Mouse (Mus musculus): ENCODE measurements around the gene Cox15. TPM values are rescaled to one million over a fixed set of nuclear protein-coding genes. Genes with fewer than 3 reads are reported as not detected.
A peak's percentile ranks its signal among the peaks of the same experiment; 100 is the strongest.

Gene Cox15
- polyA plus RNA-seq, 1 experiment, result 13.0 TPM

GRCm38 (mm10) chr19:43720061-43720460, 32.7 kb downstream of the Cox15 start:
- WGBS, result 97% methylated on average over 11 of the region's 11 CpGs
- no peak for DNase-seq (ENCODE audit: low read depth, low spot score)

- 69% methylated on average over 5 of the region's 5 CpGs for WGBS
- no peak for DNase-seq (ENCODE audit: low read depth, low spot score)
Measured at GRCm38 (mm10) chr19:43711971-43712370, 40.8 kb downstream of the Cox15 start.

- peak; percentile 72 for DNase-seq (ENCODE audit: low read depth, low spot score)
- 24% methylated on average over 22 of the region's 22 CpGs for WGBS
Measured at GRCm38 (mm10) chr19:43711159-43711916, 41.5 kb downstream of the Cox15 start.

- 94% methylated on average over 8 of the region's 8 CpGs for WGBS
- DNase-seq (ENCODE audit: low read depth, low spot score), result no peak
Measured at GRCm38 (mm10) chr19:43709317-43709716, 43.5 kb downstream of the Cox15 start.

GRCm38 (mm10) chr19:43708206-43708605, 44.6 kb downstream of the Cox15 start:
- WGBS, result 71% methylated on average over 7 of the region's 7 CpGs
- DNase-seq (ENCODE audit: low read depth, low spot score), result no peak

- WGBS, result 66% methylated on average over 17 of the region's 17 CpGs
Measured at GRCm38 (mm10) chr19:43704787-43705497, 47.9 kb downstream of the Cox15 start.

GRCm38 (mm10) chr19:43704211-43704610, 48.6 kb downstream of the Cox15 start:
- 41% methylated on average over 11 of the region's 11 CpGs for WGBS
- no peak for DNase-seq (ENCODE audit: low read depth, low spot score)

More at GRCm38 (mm10) chr19:43704787-43705497, 47.9 kb downstream of the Cox15 start:
- DNase-seq (ENCODE audit: low read depth, low spot score), result no peak

GRCm38 (mm10) chr19:43699763-43700155, 53.0 kb downstream of the Cox15 start:
- WGBS, result 80% methylated on average over 6 of the region's 6 CpGs
- DNase-seq (ENCODE audit: low read depth, low spot score), result no peak

GRCm38 (mm10) chr19:43699021-43699762, 53.6 kb downstream of the Cox15 start:
- DNase-seq (ENCODE audit: low read depth, low spot score), result no peak
- 47% methylated on average over 11 of the region's 11 CpGs for WGBS

GRCm38 (mm10) chr19:43697666-43698370, 55.0 kb downstream of the Cox15 start:
- 39% methylated on average over 5 of the region's 5 CpGs for WGBS
- no peak for DNase-seq (ENCODE audit: low read depth, low spot score)

- DNase-seq (ENCODE audit: low read depth, low spot score), result no peak
- WGBS, result 17% methylated on average over 10 of the region's 10 CpGs
Measured at GRCm38 (mm10) chr19:43695514-43695964, 57.3 kb downstream of the Cox15 start.

GRCm38 (mm10) chr19:43692815-43693214, 60.0 kb downstream of the Cox15 start:
- no peak for DNase-seq (ENCODE audit: low read depth, low spot score)
- 94% methylated on average over 14 of the region's 14 CpGs for WGBS

GRCm38 (mm10) chr19:43689419-43690246, 63.2 kb downstream of the Cox15 start, which contains the start of gene Entpd7:
TSS of gene Entpd7 (plus strand) at chr19:43689672.
- peak; percentile 73 for DNase-seq (ENCODE audit: low read depth, low spot score)
- WGBS, result under 1% methylated on average over 60 of the region's 60 CpGs

Other genes with a start within 250 kb of the Cox15 start
- 53.4 and 74.3 TPM in 2 replicates for gene Got1, start 228.4 kb downstream of the Cox15 start, polyA plus RNA-seq (2012; rRNA removed)
- 9.1 and 11.7 TPM in 2 replicates for gene Nkx2-3, start 140.7 kb downstream of the Cox15 start, polyA plus RNA-seq (2012; rRNA removed)
- gene Slc25a28, start 78.1 kb downstream of the Cox15 start, polyA plus RNA-seq (2012; rRNA removed), result 66.6 and 94.4 TPM in 2 replicates
- gene Entpd7, start 63.3 kb downstream of the Cox15 start, polyA plus RNA-seq (2012; rRNA removed), result 9.6 and 26.0 TPM in 2 replicates
- gene Cutc, start within 50 bp of the Cox15 start, polyA plus RNA-seq (2012; rRNA removed), result 9.2 and 9.3 TPM in 2 replicates
- 6.2 and 50.4 TPM in 2 replicates for gene Abcc2, start 29.2 kb upstream of the Cox15 start, polyA plus RNA-seq (2012; rRNA removed)
- gene Dnmbp, start 187.2 kb upstream of the Cox15 start, polyA plus RNA-seq (2012; rRNA removed), result 42.1 and 59.0 TPM in 2 replicates
- gene Cpn1, start 233.6 kb upstream of the Cox15 start, polyA plus RNA-seq (2012; rRNA removed), result 1.4 and 2.4 TPM in 2 replicates